Mouse (Mus musculus) embryonic stem cell, embryonic (primary cell): Measurements from ENCODE around the gene Jmjd8.

Experiments used
- CTCF ChIA-PET, 4 experiments: fragments of 300-600 bp in 2 of 4; fragments of 350-600 bp in 2 of 4; sonication (Branson Sonifier 250); formaldehyde crosslinking; loops; one replicate each; lab custom pipeline; 2022; ENCODE audit warnings: inconsistent platforms in 2 of 4; lab: Charles Lee
- POLR2A ChIA-PET, 4 experiments: fragments of 300-600 bp in 2 of 4; fragments of 350-600 bp in 2 of 4; sonication (Branson Sonifier 250); formaldehyde crosslinking; loops; one replicate each; lab custom pipeline; 2022; ENCODE audit warnings: antibody characterized with exemption in 4 of 4, inconsistent platforms in 1 of 4; lab: Charles Lee

Gene Jmjd8

DNA sequence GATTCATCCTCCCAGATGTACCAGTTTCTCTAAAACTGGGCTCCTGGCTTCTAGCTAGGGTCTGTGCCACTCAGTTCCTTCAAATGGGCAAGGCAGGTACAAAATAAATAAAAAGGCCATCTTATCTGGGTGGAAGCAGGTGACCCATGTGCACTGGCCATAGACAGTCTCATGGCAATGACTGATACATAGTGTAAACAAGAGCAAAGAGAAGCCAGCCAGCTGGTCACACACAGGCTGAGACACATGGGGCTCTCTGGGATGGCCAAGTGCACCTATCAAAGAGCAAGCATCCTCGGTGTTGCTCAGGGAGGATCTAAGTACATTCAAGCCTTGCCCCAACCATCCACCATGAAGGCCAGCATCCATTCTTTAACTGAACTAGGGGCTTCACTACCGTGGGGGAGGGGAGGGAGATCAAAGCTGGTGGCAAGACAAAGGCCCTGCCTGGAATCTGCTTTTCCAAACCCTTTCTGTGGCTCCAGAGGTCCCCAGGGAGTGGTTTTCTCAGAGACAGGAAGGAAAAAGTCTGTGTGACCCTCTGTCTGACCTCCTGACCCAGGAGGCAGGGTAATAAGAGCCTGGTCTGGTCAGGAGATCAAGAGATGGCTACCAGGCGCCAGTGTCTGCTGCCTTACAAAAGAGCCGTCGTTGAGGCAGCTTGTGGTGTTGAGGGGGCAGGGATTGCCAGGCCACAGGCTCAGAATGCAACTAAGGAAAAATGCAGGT is 52.4 kb downstream of the Jmjd8 start:
- ChIA-PET CTCF (interaction anchor here (0.6 to 9.0 kb wide), 12 partner anchors 12 to 622 kb away, joined by 3 to 54 read pairs (median 4); partner anchors contain the start of genes Mcrip2 (in 2 of the 4) and Sox8 (in 1 of the 4)), POLR2A (interaction anchor here (0.6 to 5.8 kb wide), 19 partner anchors 9 to 154 kb away, joined by 3 to 45 read pairs (median 3); partner anchors contain the start of genes Mcrip2 (in 4 of the 4), Stub1 (in 2 of the 4), Chtf18 (in 1 of the 4) and Rhbdl1 (in 1 of the 4))
